Mouse (Mus musculus) thymus, adult 2 months (tissue): ENCODE measurements at regions not wholly inside any gene's neighbourhood (a gene's known extent, or its start where the extent isn't known, plus 50 kb on each side); places are given as distances from the start of the nearest gene placed in this dataset.

Experiments used
- DNase-seq: peaks from one replicate; pipeline ENCODE4 v3.0.0; 2021
- H3K27ac ChIP-seq: fragments of 200-500 bp; 2 replicates; pipeline ENCODE4 v1.5.1; 2012; ENCODE audit warnings: low read length, control low read depth; ENCODE audit not compliant: control insufficient read depth, insufficient read depth
- H3K27me3 ChIP-seq: fragments of 200-500 bp; 2 replicates; pipeline ENCODE4 v1.6.1; 2012; ENCODE audit warnings: mild to moderate bottlenecking, low read length, moderate library complexity, mixed read lengths; ENCODE audit not compliant: control insufficient read depth, insufficient read depth
- H3K36me3 ChIP-seq: fragments of 200-500 bp; 2 replicates; pipeline ENCODE4 v1.6.1; 2012; ENCODE audit warnings: mild to moderate bottlenecking, low read length, moderate library complexity; ENCODE audit not compliant: control insufficient read depth, insufficient read depth
- H3K4me1 ChIP-seq: fragments of 200-500 bp; replicated peaks from 2 replicates; pipeline ENCODE4 v1.6.1; 2012; ENCODE audit warnings: low read length; ENCODE audit not compliant: control insufficient read depth, insufficient read depth
- H3K4me3 ChIP-seq: fragments of 200-500 bp; 2 replicates; pipeline ENCODE4 v1.5.1; 2012; ENCODE audit warnings: mild to moderate bottlenecking, low read length, control low read depth, moderate library complexity; ENCODE audit not compliant: control insufficient read depth, insufficient read depth
- CTCF ChIP-seq: fragments of 200-500 bp; IDR thresholded peaks from 2 replicates; pipeline ENCODE4 v1.5.1; 2012; ENCODE audit warnings: mild to moderate bottlenecking, control low read depth, low read length, moderate library complexity, borderline replicate concordance; ENCODE audit not compliant: control insufficient read depth, poor library complexity, insufficient read depth; ENCODE audit errors: extremely low read depth
- POLR2A ChIP-seq: fragments of 200-500 bp; IDR thresholded peaks from 2 replicates; pipeline ENCODE4 v1.6.1; 2012; ENCODE audit warnings: mild to moderate bottlenecking, low read length, control low read depth, moderate library complexity; ENCODE audit not compliant: control insufficient read depth, poor library complexity, insufficient read depth; ENCODE audit errors: extremely low read depth
- WGBS: fragments of 180-500 bp; shearing (Covaris S2); methylation state at CpG from one replicate; pipeline ENCODE4 v1.1.7; 2018; 5-methylcytosine and 5-hydroxymethylcytosine counted together

GRCm38 (mm10) chr2:50738936-50739598 is 409.8 kb downstream of the Rnd3 start:
- 93% methylated on average over 8 of the region's 8 CpGs for WGBS
- no peak for DNase-seq
- H3K36me3 ChIP-seq = no peaks in the 10 kb centered on the region
- no peak for TF ChIP-seq POLR2A
- no peak for TF ChIP-seq CTCF
- H3K27me3 ChIP-seq = no peaks in the 10 kb centered on the region
- no peaks in the 10 kb centered on the region for H3K4me1 ChIP-seq
- H3K4me3 ChIP-seq = no peak overlapping the region
- no peak overlapping the region for H3K27ac ChIP-seq

DNA sequence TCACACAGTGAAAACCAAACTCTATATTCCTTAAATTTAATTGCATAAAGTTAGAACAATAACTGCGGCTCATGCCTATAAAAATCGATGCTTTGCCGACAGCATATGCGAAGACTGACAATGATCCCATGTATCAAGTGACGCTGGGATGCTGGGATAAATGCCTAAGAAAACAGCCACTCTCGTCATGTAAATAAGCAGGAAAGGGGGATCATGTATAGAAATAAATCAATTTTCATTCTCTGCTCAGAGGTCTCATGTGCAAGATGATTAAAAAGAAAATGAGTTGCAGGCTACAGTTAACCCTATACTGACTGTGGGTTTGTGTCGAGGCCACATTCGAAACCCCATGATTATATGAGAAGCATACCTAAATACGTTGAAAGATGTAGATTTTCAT is 411.2 kb downstream of the Rnd3 start:
- 93% methylated on average over 9 of the region's 9 CpGs for WGBS
- no peaks in the 10 kb centered on the region for H3K36me3 ChIP-seq
- no peaks in the 10 kb centered on the region for H3K27me3 ChIP-seq
- TF ChIP-seq CTCF (no peak), POLR2A (no peak)
- no peak overlapping the region for H3K27ac ChIP-seq
- H3K4me1 ChIP-seq = no peaks in the 10 kb centered on the region
- DNase-seq = no peak
- H3K4me3 ChIP-seq = no peak overlapping the region

DNA sequence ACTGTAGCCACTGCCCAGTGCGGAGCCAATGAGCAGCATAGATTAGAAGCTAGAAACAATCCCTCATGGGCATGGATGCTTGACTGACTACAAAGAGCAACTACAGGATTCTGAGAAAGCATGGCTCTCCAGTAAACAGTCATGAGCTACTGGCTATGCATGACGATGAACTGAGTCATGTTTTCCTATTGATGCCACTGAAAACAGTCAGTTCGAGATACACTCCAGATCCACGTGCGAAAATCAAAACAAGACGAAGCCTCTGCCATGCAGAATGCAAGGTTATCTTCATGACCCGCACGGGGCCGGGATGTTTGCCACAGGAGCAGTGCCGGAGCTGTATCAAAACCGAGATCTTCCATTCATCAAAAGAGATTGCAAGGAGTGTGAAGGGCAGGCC is 413.9 kb downstream of the Rnd3 start:
- no peak for TF ChIP-seq CTCF
- no peak for TF ChIP-seq POLR2A
- 96% methylated on average over 11 of the region's 11 CpGs for WGBS
- no peaks in the 10 kb centered on the region for H3K4me1 ChIP-seq

DNA sequence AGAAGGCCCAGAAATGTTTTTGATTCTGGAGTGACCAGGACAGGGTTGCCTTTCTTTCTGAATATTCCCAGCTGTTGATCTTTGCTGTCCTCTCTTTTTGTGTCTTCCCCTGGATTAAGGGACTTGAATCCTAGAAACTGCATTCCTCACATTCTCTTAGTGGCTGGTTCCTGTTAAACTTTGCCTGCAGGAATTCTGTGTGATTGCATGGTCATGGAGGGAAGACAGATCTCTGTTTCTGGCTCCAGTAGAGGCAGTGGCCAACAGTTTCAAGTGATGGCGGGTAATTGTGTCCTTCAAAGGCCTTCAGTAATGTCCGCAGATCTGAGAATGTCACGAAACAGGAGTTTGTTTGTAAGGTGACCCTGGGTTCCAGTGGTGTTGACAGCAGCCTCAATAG is 410.1 kb upstream of the Mmadhc start:
- TF ChIP-seq POLR2A (no peak), CTCF (no peak)
- Histone ChIP-seq H3K4me3 (no peak overlapping the region), H3K27me3 (no peaks in the 10 kb centered on the region), H3K4me1 (no peaks in the 10 kb centered on the region), H3K36me3 (no peaks in the 10 kb centered on the region), H3K27ac (no peak overlapping the region)
- 92% methylated on average over 3 of the region's 3 CpGs for WGBS
- no peak for DNase-seq

More for the DNA sequence above, 413.9 kb downstream of the Rnd3 start:
- H3K36me3 ChIP-seq = no peaks in the 10 kb centered on the region
- H3K27me3 ChIP-seq = no peaks in the 10 kb centered on the region
- H3K4me3 ChIP-seq = no peak overlapping the region
- DNase-seq = no peak
- no peak overlapping the region for H3K27ac ChIP-seq

DNA sequence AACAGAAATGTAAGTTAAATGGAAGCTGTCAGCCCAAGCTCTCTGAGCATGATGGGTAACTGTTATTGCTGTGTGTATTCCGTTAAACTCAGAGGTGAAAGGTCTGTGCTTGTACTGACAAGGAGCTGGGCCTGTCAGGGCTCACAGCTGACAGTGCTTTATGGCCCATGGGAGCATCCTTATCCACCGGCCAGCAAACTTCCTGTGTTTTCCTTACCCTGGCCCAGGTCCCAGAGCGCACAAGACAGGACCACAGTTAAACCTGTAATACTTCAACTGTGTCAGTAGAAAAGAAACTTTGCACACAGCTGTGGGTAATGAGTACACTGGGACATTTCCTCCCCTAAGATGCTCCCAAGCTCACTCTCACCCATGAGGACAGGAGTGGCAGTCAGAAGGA is 407.7 kb upstream of the Mmadhc start:
- TF ChIP-seq POLR2A (no peak), CTCF (no peak)
- Histone ChIP-seq H3K36me3 (no peaks in the 10 kb centered on the region), H3K27me3 (no peaks in the 10 kb centered on the region), H3K27ac (no peak overlapping the region), H3K4me3 (no peak overlapping the region), H3K4me1 (no peaks in the 10 kb centered on the region)
- 87% methylated on average over 3 of the region's 3 CpGs for WGBS
- DNase-seq = no peak

DNA sequence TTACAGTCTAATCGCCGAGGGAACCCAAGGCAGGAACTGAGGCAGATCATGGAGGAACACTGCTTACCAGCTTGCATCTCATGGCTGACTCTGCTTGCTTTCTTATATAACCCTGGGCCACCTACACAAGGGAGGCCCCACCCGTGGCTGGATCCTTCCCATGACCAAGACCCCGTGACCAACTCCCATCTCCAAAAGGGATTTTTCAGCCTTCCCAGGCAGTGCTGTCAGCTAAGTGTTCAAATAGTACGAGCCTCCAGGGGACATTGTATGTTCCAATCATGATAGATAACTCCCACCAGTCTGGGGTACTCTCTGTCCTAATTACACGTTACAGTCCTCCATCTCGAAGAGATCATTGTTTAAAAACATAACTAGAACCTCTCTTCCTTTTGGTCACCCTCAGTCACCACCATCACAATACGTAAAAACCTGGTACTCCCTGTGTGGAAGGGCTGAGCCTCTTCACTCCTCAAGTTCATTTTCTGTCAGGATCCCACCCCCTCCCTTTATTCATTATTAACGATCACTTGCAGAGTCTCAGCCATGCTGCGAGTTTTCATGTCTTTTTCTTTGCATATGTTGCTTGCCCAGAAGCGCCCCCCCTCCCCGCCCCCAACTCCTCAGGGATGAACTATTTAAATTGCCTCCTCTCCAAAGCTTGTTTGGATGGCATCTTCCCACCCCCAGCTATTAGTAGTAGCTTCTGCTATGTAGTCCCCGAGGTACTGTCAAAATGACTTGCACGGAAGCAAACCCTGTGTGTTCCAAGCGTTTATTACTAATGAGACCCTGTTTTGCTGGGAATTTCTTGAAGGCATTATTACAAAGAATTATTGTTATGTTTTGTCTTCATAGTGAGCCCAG is 406.2 kb upstream of the Mmadhc start:
- Histone ChIP-seq H3K36me3 (no peaks in the 10 kb centered on the region), H3K4me3 (no peak overlapping the region), H3K27me3 (no peaks in the 10 kb centered on the region), H3K4me1 (no peaks in the 10 kb centered on the region), H3K27ac (no peak overlapping the region)
- TF ChIP-seq CTCF (no peak), POLR2A (no peak)
- no peak for DNase-seq
- 96% methylated on average over 15 of the region's 15 CpGs for WGBS
